In genomic region chr9:116366193-116366592, GRCm38 (mm10) we compare ENCODE assay signal across 9 mouse cellular contexts.
DNase-seq lines count a peak whose midpoint lies in the region; ATAC-seq and TF ChIP-seq lines count a peak whose summit lies in the region.
"Had no signal": no experiment of that assay in that cellular context is flagged by ENCODE, and none has a peak within 500 bp of the region (broad histone marks: within the 10 kb centered on the region; RNA-seq: fewer than 3 reads in every experiment).

No protein-coding gene starts in this region.

- no peak for TF ChIP-seq POLR2A in lung, adult 2 months (IDR thresholded peaks at IDR 0.05; ENCODE audit: borderline replicate concordance, extremely low read depth, low read depth, low read length)

- 36% methylated on average over 9 of the region's 9 CpGs for WGBS in lung, adult 2 months

- ATAC-seq in inflammation-experienced regulatory T-cells, adult 6 months, result peak; percentile 87
- ATAC-seq in megakaryocyte-erythroid progenitor cell, adult 5-6 weeks (replicated peaks; ENCODE audit: low FRiP score, low TSS enrichment, poor library complexity, severe bottlenecking), result peak; percentile 48; the same call in 1 of the 2 replicates

- H3K4me1 ChIP-seq in lung, adult 2 months (ENCODE audit: control insufficient read depth, insufficient read depth, low read length), result no peaks in the 10 kb centered on the region
- H3K4me1 ChIP-seq: heart, embryonic 13.5 days had no signal

- H3K4me3 ChIP-seq in lung, adult 2 months (replicated peaks; ENCODE audit: extremely low read depth, low read depth, low read length), result no peak overlapping the region
- H3K4me3 ChIP-seq: heart, embryonic 13.5 days had no signal

- no peak for TF ChIP-seq CTCF in lung, adult 2 months (IDR thresholded peaks at IDR 0.05; ENCODE audit: insufficient read depth, low read length)

- intact Hi-C loops in left cerebral cortex, postnatal 4 days (cut with DNase I), result no loop called here

- peak; percentile 51 to 58 for DNase-seq in lung, adult 18-20 months
- DNase-seq in lung, adult 2 months, result no peak
- DNase-seq in thymus, postnatal 36 days, result peak; percentile 80 to 87
- no peak for DNase-seq in c-Kit-positive CD71-positive TER-119-positive erythroid progenitor cells, embryonic 14.5 days (ENCODE audit: low spot score)
- no peak for DNase-seq in left cerebral cortex, postnatal 4 days
- DNase-seq in layer of hippocampus, adult 9-10 months (ENCODE audit: low spot score), result no peak

Comparison
In these comparisons a context has a peak if more than half of its experiments do, and no peak if none do; other contexts are left out.
1. DNase-seq: peak in lung, adult 18-20 months (2 of 2) and thymus, postnatal 36 days (2 of 2); none in lung, adult 2 months (single experiment), c-Kit-positive CD71-positive TER-119-positive erythroid progenitor cells, embryonic 14.5 days (single experiment), left cerebral cortex, postnatal 4 days (single experiment) and layer of hippocampus, adult 9-10 months (single experiment).